Mouse (Mus musculus) small intestine, adult 2 months (tissue): Measurements from ENCODE around the gene Bfsp2.

ENCODE experiments used
- CTCF ChIP-seq: fragments of 200-500 bp; IDR thresholded peaks from 2 replicates; pipeline ENCODE4 v1.5.1; 2012; ENCODE audit warnings: low read depth, mild to moderate bottlenecking, control low read depth, inconsistent platforms, low read length, moderate library complexity, mixed read lengths; ENCODE audit not compliant: insufficient replicate concordance, insufficient read length; ENCODE audit errors: extremely low read depth
- POLR2A ChIP-seq: fragments of 200-500 bp; IDR thresholded peaks from 2 replicates; pipeline ENCODE4 v1.6.1; 2012; ENCODE audit warnings: low read depth, mild to moderate bottlenecking, control low read depth, inconsistent platforms, low read length, moderate library complexity

GRCm38 (mm10) chr9:103512257-103512656 lies 32.0 kb upstream of the Bfsp2 start:
- no peak for TF ChIP-seq POLR2A
- TF ChIP-seq CTCF, result no peak
